In genomic region chr9:117163143-117163542, GRCm38 (mm10) we compare ENCODE assay signal across 8 mouse cellular contexts.
A peak's percentile ranks its signal among the peaks of the same experiment; 100 is the strongest.
DNase-seq lines count a peak whose midpoint lies in the region; ATAC-seq lines count a peak whose summit lies in the region.

No protein-coding gene starts in this region.

- no peak overlapping the region for H3K4me2 ChIP-seq in stomach, embryonic 15.5 days

- no peaks in the 10 kb centered on the region for H3K36me3 ChIP-seq in limb, embryonic 10.5 days
- H3K36me3 ChIP-seq in stomach, embryonic 15.5 days: no peaks in the 10 kb centered on the region

- H3K27ac ChIP-seq in limb, embryonic 10.5 days: peak overlapping the region; percentile 79
- peak overlapping the region; percentile 52; the same call in 1 of the 2 replicates for H3K27ac ChIP-seq in stomach, embryonic 15.5 days

- H3K4me1 ChIP-seq in limb, embryonic 10.5 days: peaks cover 57% of the 10 kb centered on the region
- peaks cover 20% of the 10 kb centered on the region for H3K4me1 ChIP-seq in stomach, embryonic 15.5 days

- H3K9me3 ChIP-seq in limb, embryonic 10.5 days (replicated peaks): no peaks in the 10 kb centered on the region
- no peaks in the 10 kb centered on the region for H3K9me3 ChIP-seq in stomach, embryonic 15.5 days

- H3K4me3 ChIP-seq in limb, embryonic 10.5 days: no peak overlapping the region
- H3K4me3 ChIP-seq in stomach, embryonic 15.5 days (replicated peaks): no peak overlapping the region

- 19% methylated on average over 6 of the region's 6 CpGs for WGBS in limb, embryonic 10.5 days
- WGBS in stomach, embryonic 15.5 days: 26% methylated on average over 6 of the region's 6 CpGs

- peak; percentile 30 for DNase-seq in adrenal gland, adult 2 months
- no peak for DNase-seq in adrenal gland, postnatal 4 days (ENCODE audit: low spot score in 2 of 2)
- peak; percentile 77 for DNase-seq in MN1 (ENCODE audit: low spot score)
- DNase-seq in heart, adult 11 months: peak; percentile 94
- DNase-seq in limb, embryonic 10.5 days (ENCODE audit: low spot score): peak; percentile 32
- no peak for DNase-seq in layer of hippocampus, adult 9-10 months (ENCODE audit: low spot score)

- H3K9ac ChIP-seq in stomach, embryonic 15.5 days: no peak overlapping the region

- ATAC-seq in stomach, embryonic 15.5 days (ENCODE audit: insufficient read depth, low FRiP score, low read depth): peak; percentile 49; the same call in 1 of the 2 replicates
- ATAC-seq in erythroblast, adult 5-6 weeks (replicated peaks; ENCODE audit: low FRiP score, poor library complexity, severe bottlenecking): no peak

- no peaks in the 10 kb centered on the region for H3K27me3 ChIP-seq in limb, embryonic 10.5 days (ENCODE audit: low read depth, poor library complexity, severe bottlenecking)
- H3K27me3 ChIP-seq in stomach, embryonic 15.5 days (replicated peaks): no peaks in the 10 kb centered on the region

Comparison
In these comparisons a context has a peak if more than half of its experiments do, and no peak if none do; other contexts are left out.
1. DNase-seq: peak in adrenal gland, adult 2 months (single experiment), MN1 (single experiment), heart, adult 11 months (single experiment) and limb, embryonic 10.5 days (single experiment); none in adrenal gland, postnatal 4 days (0 of 2) and layer of hippocampus, adult 9-10 months (single experiment).